Mouse (Mus musculus) lung, embryonic 15.5 days (tissue): ENCODE results near the gene Pam16. TPM values are rescaled to one million over a fixed set of nuclear protein-coding genes. Genes with fewer than 3 reads are reported as not detected.

Source experiments
- ATAC-seq: fragments of 200-750 bp; cut with Nextera tagmentation; 2 replicates; pipeline ENCODE4 v1.8.0; 2017; ENCODE audit warnings: moderate number of reproducible peaks, borderline replicate concordance; ENCODE audit not compliant: low FRiP score, low TSS enrichment; ENCODE audit errors: extremely low read depth
- H3K27ac ChIP-seq: fragments of 300-500 bp; sonication (generic); 2 replicates; pipeline ENCODE4 v1.5.1; 2015; ENCODE audit warnings: moderate library complexity, mild to moderate bottlenecking, inconsistent platforms
- H3K27me3 ChIP-seq: fragments of 300-500 bp; sonication (generic); 2 replicates; pipeline ENCODE4 v1.6.1; 2015; ENCODE audit warnings: inconsistent platforms
- H3K36me3 ChIP-seq: fragments of 300-500 bp; sonication (generic); 2 replicates; pipeline ENCODE4 v1.6.1; 2015; ENCODE audit warnings: inconsistent platforms
- H3K4me1 ChIP-seq: fragments of 300-500 bp; sonication (generic); 2 replicates; pipeline ENCODE4 v1.6.1; 2015; ENCODE audit warnings: inconsistent platforms
- H3K4me2 ChIP-seq: fragments of 300-500 bp; sonication (generic); 2 replicates; pipeline ENCODE4 v1.6.1; 2015; ENCODE audit warnings: inconsistent platforms, mild to moderate bottlenecking, moderate library complexity
- H3K4me3 ChIP-seq: fragments of 300-500 bp; sonication (generic); 2 replicates; pipeline ENCODE4 v1.5.1; 2015; ENCODE audit warnings: mild to moderate bottlenecking, inconsistent platforms
- H3K9ac ChIP-seq: fragments of 300-500 bp; sonication (generic); 2 replicates; pipeline ENCODE4 v1.6.1; 2015; ENCODE audit warnings: inconsistent platforms
- H3K9me3 ChIP-seq: fragments of 300-500 bp; sonication (generic); 2 replicates; pipeline ENCODE4 v1.6.1; 2016; ENCODE audit warnings: inconsistent platforms
- WGBS: fragments of 180-500 bp; shearing (Covaris S2); methylation state at CpG from one replicate; pipeline ENCODE4 v1.1.7; 2015; 5-methylcytosine and 5-hydroxymethylcytosine counted together
- polyA plus RNA-seq: library from polyadenylated mRNA; unstranded; fragments of >200 nt; fragmentation: Nextera tagmentation; extraction: Ambion mirVana; gene quantifications from 2 replicates; pipeline ENCODE4 v1.2.1, GENCODE M21; 2015

The Pam16 gene
- 93.8 and 94.6 TPM in 2 replicates for polyA plus RNA-seq

- peak within 1 kb of the TSS; percentile 89 for H3K27ac ChIP-seq
- peak within 1 kb of the TSS; percentile 77 for H3K4me2 ChIP-seq
- peak; percentile 89 for ATAC-seq
- no peaks in the 10 kb centered on the region for H3K9me3 ChIP-seq
- H3K4me1 ChIP-seq, result peaks cover 17% of the 10 kb centered on the region
- under 1% methylated on average over 56 of the region's 56 CpGs for WGBS
- H3K9ac ChIP-seq, result peak within 1 kb of the TSS; percentile 83
- H3K4me3 ChIP-seq, result peak within 1 kb of the TSS; percentile 83
- H3K27me3 ChIP-seq, result no peaks in the 10 kb centered on the region
- no peaks in the 10 kb centered on the region for H3K36me3 ChIP-seq
Measured at GRCm38 (mm10) chr16:4624481-4625110, at the start of gene Pam16. Gene Pam16 (minus strand): TSS chr16:4624988.

GRCm38 (mm10) chr16:4674091-4674490, 49.3 kb upstream of the Pam16 start:
- 78% methylated on average over 4 of the region's 4 CpGs for WGBS
- peaks cover 20% of the 10 kb centered on the region for H3K36me3 ChIP-seq

GRCm38 (mm10) chr16:4670317-4670716, 45.5 kb upstream of the Pam16 start:
- H3K4me1 ChIP-seq, result no peaks in the 10 kb centered on the region
- WGBS, result 65% methylated on average over 5 of the region's 5 CpGs
- H3K27me3 ChIP-seq, result no peaks in the 10 kb centered on the region
- ATAC-seq, result no peak
- no peak overlapping the region for H3K9ac ChIP-seq
- no peak overlapping the region for H3K4me3 ChIP-seq
- no peak overlapping the region for H3K4me2 ChIP-seq
- H3K9me3 ChIP-seq, result no peaks in the 10 kb centered on the region
- H3K36me3 ChIP-seq, result peaks cover 29% of the 10 kb centered on the region
- H3K27ac ChIP-seq, result no peak overlapping the region

More at GRCm38 (mm10) chr16:4674091-4674490, 49.3 kb upstream of the Pam16 start:
- no peak overlapping the region for H3K27ac ChIP-seq
- H3K9me3 ChIP-seq, result no peaks in the 10 kb centered on the region
- H3K27me3 ChIP-seq, result no peaks in the 10 kb centered on the region
- ATAC-seq, result no peak
- H3K4me3 ChIP-seq, result no peak overlapping the region
- no peak overlapping the region for H3K9ac ChIP-seq
- H3K4me1 ChIP-seq, result peaks cover 9% of the 10 kb centered on the region
- H3K4me2 ChIP-seq, result no peak overlapping the region

- Histone ChIP-seq H3K36me3 (peaks cover 23% of the 10 kb centered on the region), H3K4me3 (no peak overlapping the region), H3K27me3 (no peaks in the 10 kb centered on the region), H3K4me1 (no peaks in the 10 kb centered on the region), H3K27ac (no peak overlapping the region), H3K4me2 (no peak overlapping the region), H3K9me3 (no peaks in the 10 kb centered on the region), H3K9ac (peak overlapping the region; percentile 1; the same call in 1 of the 2 replicates)
- 23% methylated on average over 3 of the region's 3 CpGs for WGBS
- ATAC-seq, result peak; percentile 81; the same call in 1 of the 2 replicates
Measured at GRCm38 (mm10) chr16:4667190-4667808, 42.5 kb upstream of the Pam16 start.

GRCm38 (mm10) chr16:4665726-4666125, 40.9 kb upstream of the Pam16 start:
- Histone ChIP-seq H3K9ac (no peak overlapping the region), H3K9me3 (no peaks in the 10 kb centered on the region), H3K4me2 (no peak overlapping the region), H3K36me3 (peaks cover 29% of the 10 kb centered on the region), H3K4me1 (no peaks in the 10 kb centered on the region), H3K27me3 (no peaks in the 10 kb centered on the region), H3K27ac (no peak overlapping the region), H3K4me3 (no peak overlapping the region)
- 92% methylated on average over 2 of the region's 2 CpGs for WGBS
- no peak for ATAC-seq

GRCm38 (mm10) chr16:4663806-4664205, 39.0 kb upstream of the Pam16 start:
- Histone ChIP-seq H3K4me1 (peaks cover 7% of the 10 kb centered on the region), H3K27ac (no peak overlapping the region)

GRCm38 (mm10) chr16:4661605-4662004, 36.8 kb upstream of the Pam16 start:
- Histone ChIP-seq H3K36me3 (peaks cover 16% of the 10 kb centered on the region; the same call in 1 of the 2 replicates), H3K27me3 (no peaks in the 10 kb centered on the region), H3K9me3 (no peaks in the 10 kb centered on the region), H3K4me2 (no peak overlapping the region), H3K4me3 (no peak overlapping the region), H3K4me1 (peaks cover 11% of the 10 kb centered on the region), H3K9ac (no peak overlapping the region), H3K27ac (no peak overlapping the region)
- WGBS, result 79% methylated on average over 2 of the region's 2 CpGs
- ATAC-seq, result no peak

More at GRCm38 (mm10) chr16:4663806-4664205, 39.0 kb upstream of the Pam16 start:
- Histone ChIP-seq H3K9me3 (no peaks in the 10 kb centered on the region), H3K36me3 (peaks cover 24% of the 10 kb centered on the region), H3K9ac (no peak overlapping the region), H3K27me3 (no peaks in the 10 kb centered on the region), H3K4me3 (no peak overlapping the region), H3K4me2 (no peak overlapping the region)
- no peak for ATAC-seq
- 79% methylated on average over 2 of the region's 2 CpGs for WGBS

GRCm38 (mm10) chr16:4659326-4659725, 34.5 kb upstream of the Pam16 start:
- H3K9ac ChIP-seq, result no peak overlapping the region; the same call in 1 of the 2 replicates
- 22% methylated on average over 2 of the region's 2 CpGs for WGBS
- peak overlapping the region; percentile 19; the same call in 1 of the 2 replicates for H3K4me2 ChIP-seq
- H3K9me3 ChIP-seq, result no peaks in the 10 kb centered on the region
- H3K4me1 ChIP-seq, result peaks cover 23% of the 10 kb centered on the region
- no peaks in the 10 kb centered on the region for H3K27me3 ChIP-seq
- peaks cover 9% of the 10 kb centered on the region; the same call in 1 of the 2 replicates for H3K36me3 ChIP-seq
- no peak overlapping the region for H3K4me3 ChIP-seq
- no peak for ATAC-seq
- peak overlapping the region; percentile 62 for H3K27ac ChIP-seq

- no peak overlapping the region; the same call in 1 of the 2 replicates for H3K9ac ChIP-seq
- H3K4me2 ChIP-seq, result peak overlapping the region; percentile 19; the same call in 1 of the 2 replicates
- H3K27ac ChIP-seq, result peak overlapping the region; percentile 62
- H3K36me3 ChIP-seq, result peaks cover 9% of the 10 kb centered on the region; the same call in 1 of the 2 replicates
- ATAC-seq, result peak; percentile 60
- H3K4me3 ChIP-seq, result no peak overlapping the region
- 11% methylated on average over 11 of the region's 11 CpGs for WGBS
- no peaks in the 10 kb centered on the region for H3K27me3 ChIP-seq
- no peaks in the 10 kb centered on the region for H3K9me3 ChIP-seq
- peaks cover 23% of the 10 kb centered on the region for H3K4me1 ChIP-seq
Measured at GRCm38 (mm10) chr16:4658781-4659245, 34.0 kb upstream of the Pam16 start.

GRCm38 (mm10) chr16:4656571-4657081, 31.8 kb upstream of the Pam16 start:
- Histone ChIP-seq H3K27me3 (no peaks in the 10 kb centered on the region), H3K4me1 (peaks cover 33% of the 10 kb centered on the region), H3K27ac (peak overlapping the region; percentile 51), H3K9ac (no peak overlapping the region), H3K36me3 (peaks cover 19% of the 10 kb centered on the region; the same call in 1 of the 2 replicates), H3K4me3 (no peak overlapping the region), H3K9me3 (no peaks in the 10 kb centered on the region), H3K4me2 (no peak overlapping the region)
- WGBS, result 60% methylated on average over 9 of the region's 9 CpGs
- no peak for ATAC-seq

- WGBS, result 29% methylated on average over 11 of the region's 11 CpGs
- no peaks in the 10 kb centered on the region for H3K9me3 ChIP-seq
- no peak overlapping the region for H3K4me2 ChIP-seq
- ATAC-seq, result no peak
- H3K27ac ChIP-seq, result peak overlapping the region; percentile 51
- no peak overlapping the region for H3K9ac ChIP-seq
- peaks cover 22% of the 10 kb centered on the region; the same call in 1 of the 2 replicates for H3K36me3 ChIP-seq
- no peaks in the 10 kb centered on the region for H3K27me3 ChIP-seq
- peaks cover 39% of the 10 kb centered on the region for H3K4me1 ChIP-seq
- H3K4me3 ChIP-seq, result no peak overlapping the region
Measured at GRCm38 (mm10) chr16:4655764-4656570, 31.2 kb upstream of the Pam16 start.
